Mouse (Mus musculus) forebrain, embryonic 16.5 days (tissue): Measurements from ENCODE around the gene Lmod3. TPM values are rescaled to one million over a fixed set of nuclear protein-coding genes. Genes with fewer than 3 reads are reported as not detected.
"Not testable (repeated sequence)": the region's sequence is repeated elsewhere in the genome, so short reads cannot be mapped to it uniquely, and the experiment has no call there.

Experiments
- ATAC-seq: fragments of 200-750 bp; cut with Nextera tagmentation; 2 replicates; pipeline ENCODE4 v1.8.0; 2017; ENCODE audit warnings: mild to moderate bottlenecking, moderate library complexity
- H3K27ac ChIP-seq: fragments of 300-500 bp; sonication (generic); 2 replicates; pipeline ENCODE4 v1.5.1; 2014; ENCODE audit warnings: low read length, control low read depth
- H3K27me3 ChIP-seq: fragments of 300-500 bp; sonication (generic); replicated peaks from 2 replicates; pipeline ENCODE4 v1.6.1; 2014; ENCODE audit warnings: low read length; ENCODE audit not compliant: control insufficient read depth, insufficient read depth
- H3K36me3 ChIP-seq: fragments of 300-500 bp; sonication (generic); 2 replicates; pipeline ENCODE4 v1.6.1; 2014; ENCODE audit not compliant: control insufficient read depth, insufficient read depth
- H3K4me1 ChIP-seq: fragments of 300-500 bp; sonication (generic); replicated peaks from 2 replicates; pipeline ENCODE4 v1.6.1; 2014; ENCODE audit warnings: low read length; ENCODE audit not compliant: control insufficient read depth, insufficient read depth
- H3K4me2 ChIP-seq: fragments of 300-500 bp; sonication (generic); 2 replicates; pipeline ENCODE4 v1.6.1; 2014; ENCODE audit warnings: mild to moderate bottlenecking, low read length, control low read depth
- H3K4me3 ChIP-seq: fragments of 300-500 bp; sonication (generic); replicated peaks from 2 replicates; pipeline ENCODE4 v1.5.1; 2014; ENCODE audit warnings: mild to moderate bottlenecking, low read length, control low read depth
- H3K9ac ChIP-seq: fragments of 300-500 bp; sonication (generic); replicated peaks from 2 replicates; pipeline ENCODE4 v1.6.1; 2014; ENCODE audit warnings: low read depth, low read length, control low read depth
- H3K9me3 ChIP-seq: fragments of 300-500 bp; sonication (generic); 2 replicates; pipeline ENCODE4 v1.6.1; 2016; ENCODE audit warnings: low read length; ENCODE audit not compliant: control insufficient read depth
- WGBS: fragments of 180-500 bp; shearing (Covaris S2); extraction: QIAGEN DNeasy Blood & Tissue Kit; methylation state at CpG from one replicate; pipeline ENCODE4 v1.1.7; 2014; 5-methylcytosine and 5-hydroxymethylcytosine counted together
- polyA plus RNA-seq: library from polyadenylated mRNA; unstranded; fragments of >200 nt; fragmentation: Nextera tagmentation; extraction: Ambion mirVana; gene quantifications from 2 replicates; pipeline ENCODE4 v1.2.1, GENCODE M21; 2015

Gene Lmod3
- polyA plus RNA-seq, 1 experiment from 2014 or later: not detected

DNA sequence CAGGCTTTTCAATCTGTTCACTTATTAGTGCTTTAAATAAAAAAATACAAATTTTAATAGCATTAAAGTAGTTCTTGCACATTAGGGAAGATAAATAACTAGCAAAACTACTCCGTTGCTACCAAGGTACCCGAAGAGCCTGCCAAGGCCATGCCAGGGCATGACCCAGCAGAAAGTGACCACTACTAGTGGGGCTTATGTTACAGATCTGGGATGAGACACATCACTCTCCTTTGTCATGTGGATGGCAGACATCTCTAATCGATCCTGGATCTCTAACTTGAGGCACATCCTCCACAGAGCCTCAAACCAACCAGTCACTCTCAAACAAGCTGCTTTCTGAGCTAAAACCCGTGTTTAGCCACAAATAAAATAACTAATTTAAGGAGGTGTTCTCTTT, 14.1 kb upstream of the Lmod3 start:
- no peak overlapping the region for H3K27ac ChIP-seq
- H3K4me3 ChIP-seq: no peak overlapping the region
- H3K9ac ChIP-seq: no peak overlapping the region
- H3K27me3 ChIP-seq: no peaks in the 10 kb centered on the region
- H3K9me3 ChIP-seq: no peaks in the 10 kb centered on the region
- no peaks in the 10 kb centered on the region for H3K36me3 ChIP-seq
- no peak overlapping the region for H3K4me2 ChIP-seq
- peaks cover 6% of the 10 kb centered on the region; the same call in 1 of the 2 replicates for H3K4me1 ChIP-seq
- ATAC-seq: no peak
- WGBS: 86% methylated on average over 4 of the region's 4 CpGs

DNA sequence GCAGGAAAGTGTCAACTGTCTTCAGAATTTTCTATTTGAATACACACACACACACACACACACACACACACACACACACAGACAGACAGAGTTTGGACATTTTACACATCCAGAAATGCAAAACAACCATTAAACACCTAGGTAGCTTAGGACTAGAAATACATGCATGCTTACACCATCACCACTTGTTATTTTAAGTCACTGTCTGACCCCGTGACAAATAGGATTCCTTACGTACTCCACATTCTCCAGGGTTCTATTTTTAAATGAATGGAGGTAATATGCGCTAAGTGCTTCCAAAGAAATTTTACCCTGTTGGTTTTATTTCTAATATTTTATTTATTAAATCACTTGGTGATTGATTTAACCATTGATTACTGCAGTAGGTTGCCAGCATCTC, 13.1 kb upstream of the Lmod3 start:
- ATAC-seq: no peak
- Histone ChIP-seq H3K27me3 (no peaks in the 10 kb centered on the region), H3K4me1 (peaks cover 6% of the 10 kb centered on the region; the same call in 1 of the 2 replicates), H3K9me3 (no peaks in the 10 kb centered on the region), H3K4me2 (no peak overlapping the region), H3K4me3 (no peak overlapping the region), H3K36me3 (no peaks in the 10 kb centered on the region), H3K27ac (no peak overlapping the region), H3K9ac (no peak overlapping the region)
- WGBS: 86% methylated on average over 3 of the region's 3 CpGs

DNA sequence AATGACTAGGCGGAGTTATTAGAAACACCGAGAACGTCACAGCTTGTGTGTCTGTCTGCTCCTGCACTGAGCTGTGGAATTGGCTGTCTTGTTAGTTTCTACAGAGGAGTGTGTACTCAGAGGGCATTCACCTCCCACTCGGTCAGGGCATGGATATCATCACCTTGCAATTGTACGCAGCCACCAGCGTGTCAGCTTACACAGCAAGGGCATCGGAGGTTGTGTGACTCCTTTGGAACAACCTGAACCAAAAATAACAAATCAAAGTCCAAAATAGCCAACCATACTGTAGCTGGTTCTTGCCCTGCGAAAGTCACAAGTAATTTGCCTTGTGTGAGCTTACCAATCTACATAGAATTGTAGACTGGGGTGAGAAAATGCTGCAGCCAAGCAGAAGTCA, 12.7 kb upstream of the Lmod3 start:
- no peak overlapping the region for H3K4me2 ChIP-seq
- no peaks in the 10 kb centered on the region for H3K9me3 ChIP-seq
- no peak overlapping the region for H3K4me3 ChIP-seq
- H3K4me1 ChIP-seq: peaks cover 6% of the 10 kb centered on the region; the same call in 1 of the 2 replicates
- no peak overlapping the region for H3K9ac ChIP-seq
- no peak overlapping the region for H3K27ac ChIP-seq
- H3K27me3 ChIP-seq: no peaks in the 10 kb centered on the region
- 79% methylated on average over 8 of the region's 8 CpGs for WGBS
- no peak for ATAC-seq
- no peaks in the 10 kb centered on the region for H3K36me3 ChIP-seq

DNA sequence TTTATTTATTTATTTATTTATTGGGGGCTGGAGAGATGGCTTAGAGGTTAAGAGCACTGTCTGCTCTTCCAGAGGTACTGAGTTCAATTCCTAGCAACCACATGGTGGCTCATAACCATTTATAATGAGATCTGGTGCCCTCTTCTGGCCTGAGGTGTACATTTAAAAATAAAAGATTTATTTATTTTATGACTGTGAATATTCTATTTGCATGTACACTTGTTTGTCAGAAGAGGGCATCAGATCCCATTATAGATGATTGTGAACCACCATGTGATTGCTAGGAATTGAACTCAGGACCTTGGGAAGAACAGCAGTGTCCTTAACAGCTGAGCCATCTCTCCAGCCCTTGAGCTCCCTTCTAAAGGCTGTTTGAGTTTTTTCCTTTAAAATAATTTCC, 11.2 kb upstream of the Lmod3 start:
- H3K27me3 ChIP-seq, H3K9ac ChIP-seq, H3K4me2 ChIP-seq, ATAC-seq, H3K36me3 ChIP-seq, H3K4me1 ChIP-seq, H3K27ac ChIP-seq, H3K9me3 ChIP-seq, H3K4me3 ChIP-seq: not testable (repeated sequence)

DNA sequence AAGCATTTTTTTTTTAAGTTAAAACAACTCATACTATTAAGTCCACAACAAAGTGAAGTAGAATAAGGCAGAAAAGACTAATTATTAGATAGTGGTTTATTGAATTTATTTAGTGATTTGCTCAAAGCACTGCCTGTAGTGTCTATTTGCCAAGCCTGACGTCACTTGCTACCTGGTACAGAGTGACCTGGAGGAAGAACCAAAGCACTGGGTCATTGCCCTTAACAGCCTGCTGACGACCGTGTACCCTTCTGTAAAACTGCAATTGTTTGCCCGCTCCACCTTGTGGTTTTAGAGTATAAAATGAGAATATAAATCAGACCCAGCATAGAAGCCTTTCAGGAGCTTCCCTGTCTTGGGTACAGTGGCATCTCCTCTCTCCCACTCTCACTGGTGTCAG, 9.7 kb upstream of the Lmod3 start:
- no peak overlapping the region for H3K4me2 ChIP-seq
- no peaks in the 10 kb centered on the region for H3K36me3 ChIP-seq
- WGBS: 75% methylated on average over 4 of the region's 4 CpGs
- no peaks in the 10 kb centered on the region for H3K4me1 ChIP-seq
- no peak overlapping the region for H3K4me3 ChIP-seq
- no peaks in the 10 kb centered on the region for H3K9me3 ChIP-seq
- H3K27ac ChIP-seq: no peak overlapping the region
- H3K27me3 ChIP-seq: no peaks in the 10 kb centered on the region
- H3K9ac ChIP-seq: no peak overlapping the region
- ATAC-seq: no peak

DNA sequence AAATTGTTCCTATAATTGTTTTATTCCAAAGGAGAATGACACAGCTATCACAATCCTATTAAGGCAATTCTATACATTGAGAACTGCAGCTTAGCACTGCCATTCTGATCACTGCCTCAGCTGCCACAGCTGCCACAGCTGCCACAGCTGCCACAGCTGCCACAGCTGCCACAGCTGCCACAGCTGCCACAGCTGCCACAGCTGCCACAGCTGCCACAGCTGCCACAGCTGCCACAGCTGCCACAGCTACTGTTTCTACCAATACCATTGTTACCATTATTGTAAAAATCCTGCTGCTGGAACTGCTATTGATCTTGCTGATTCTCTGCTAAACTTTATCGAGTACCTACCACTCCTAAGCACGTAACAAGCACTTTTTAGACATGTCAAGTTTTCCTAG, 7.4 kb upstream of the Lmod3 start:
- not testable (repeated sequence) for H3K4me2 ChIP-seq, H3K4me3 ChIP-seq, H3K27ac ChIP-seq, H3K9ac ChIP-seq, H3K27me3 ChIP-seq, H3K36me3 ChIP-seq, ATAC-seq, H3K4me1 ChIP-seq, H3K9me3 ChIP-seq
- WGBS: 88% methylated on average over 2 of the region's 2 CpGs

DNA sequence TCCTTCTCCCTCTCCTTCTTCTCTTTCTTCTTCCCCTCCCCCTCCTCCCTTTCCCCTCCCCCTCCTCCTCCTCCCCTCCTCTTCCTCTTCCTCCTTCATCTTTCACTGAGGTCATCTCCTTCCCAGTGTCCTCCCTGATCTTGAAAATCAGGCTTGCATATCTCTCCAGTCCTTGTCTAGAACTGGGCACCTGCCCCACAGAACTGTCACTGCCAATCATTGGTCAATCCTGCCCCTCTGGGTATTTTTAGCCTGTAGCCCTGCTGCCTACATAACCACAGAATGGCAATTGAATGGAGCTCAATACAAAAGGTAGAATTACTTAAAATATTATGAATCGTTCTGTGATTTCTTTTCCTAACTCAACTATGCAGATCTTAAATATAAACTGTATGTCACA, 5.9 kb upstream of the Lmod3 start:
- 88% methylated on average over 1 of the region's 1 CpGs for WGBS
- no peak overlapping the region for H3K27ac ChIP-seq
- no peak overlapping the region for H3K9ac ChIP-seq
- no peaks in the 10 kb centered on the region for H3K4me1 ChIP-seq
- no peaks in the 10 kb centered on the region for H3K36me3 ChIP-seq
- no peak for ATAC-seq
- no peak overlapping the region for H3K4me3 ChIP-seq
- H3K4me2 ChIP-seq: no peak overlapping the region
- no peaks in the 10 kb centered on the region for H3K9me3 ChIP-seq
- H3K27me3 ChIP-seq: no peaks in the 10 kb centered on the region

DNA sequence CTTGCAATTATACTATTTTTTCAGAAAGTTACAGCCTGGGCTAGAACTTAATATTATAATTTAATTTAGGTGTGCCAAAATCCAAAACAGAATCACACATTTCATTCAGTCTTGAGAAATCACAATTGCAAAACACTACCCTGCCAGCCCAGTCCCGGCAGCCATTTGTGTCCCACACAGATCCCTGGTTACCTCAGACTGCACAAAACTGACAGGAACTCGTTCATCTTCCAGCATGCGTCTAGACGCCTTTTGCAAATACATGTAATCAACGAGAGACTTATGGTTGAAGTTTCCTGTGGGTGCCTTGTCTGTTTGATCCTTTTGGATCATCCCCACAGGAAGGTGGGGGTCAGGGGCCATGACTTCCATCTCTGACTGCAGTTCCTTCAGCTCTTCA, 473 bp downstream of the Lmod3 start:
- H3K27me3 ChIP-seq: no peaks in the 10 kb centered on the region
- no peaks in the 10 kb centered on the region for H3K4me1 ChIP-seq
- no peaks in the 10 kb centered on the region for H3K9me3 ChIP-seq
- no peak overlapping the region for H3K27ac ChIP-seq
- WGBS: 79% methylated on average over 5 of the region's 5 CpGs
- no peak overlapping the region for H3K9ac ChIP-seq
- no peak for ATAC-seq
- no peak overlapping the region for H3K4me2 ChIP-seq
- H3K36me3 ChIP-seq: no peaks in the 10 kb centered on the region
- H3K4me3 ChIP-seq: no peak overlapping the region

DNA sequence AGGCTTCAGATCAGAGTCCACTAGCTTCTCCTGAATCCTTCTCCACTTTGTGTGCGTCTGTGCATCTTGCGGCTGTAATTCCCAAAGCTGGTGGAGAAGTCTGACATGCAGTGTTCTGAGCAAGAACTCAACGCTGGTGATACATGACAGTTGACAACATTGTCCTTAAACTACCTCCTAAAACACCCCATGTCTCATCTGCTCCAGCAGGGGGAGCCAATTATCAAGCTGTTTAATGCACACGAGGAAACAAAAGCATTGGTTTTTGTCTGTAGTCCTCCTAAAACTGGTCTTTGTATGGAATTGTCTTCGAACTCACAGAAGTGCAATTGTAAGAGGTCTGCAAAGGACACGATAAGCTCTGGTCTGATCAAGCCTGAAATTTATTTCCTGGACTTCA, 1.6 kb downstream of the Lmod3 start:
- Histone ChIP-seq H3K27me3 (no peaks in the 10 kb centered on the region), H3K4me2 (no peak overlapping the region), H3K27ac (no peak overlapping the region), H3K36me3 (no peaks in the 10 kb centered on the region), H3K4me3 (no peak overlapping the region), H3K9ac (no peak overlapping the region), H3K4me1 (no peaks in the 10 kb centered on the region), H3K9me3 (no peaks in the 10 kb centered on the region)
- 40% methylated on average over 6 of the region's 6 CpGs for WGBS
- no peak for ATAC-seq

DNA sequence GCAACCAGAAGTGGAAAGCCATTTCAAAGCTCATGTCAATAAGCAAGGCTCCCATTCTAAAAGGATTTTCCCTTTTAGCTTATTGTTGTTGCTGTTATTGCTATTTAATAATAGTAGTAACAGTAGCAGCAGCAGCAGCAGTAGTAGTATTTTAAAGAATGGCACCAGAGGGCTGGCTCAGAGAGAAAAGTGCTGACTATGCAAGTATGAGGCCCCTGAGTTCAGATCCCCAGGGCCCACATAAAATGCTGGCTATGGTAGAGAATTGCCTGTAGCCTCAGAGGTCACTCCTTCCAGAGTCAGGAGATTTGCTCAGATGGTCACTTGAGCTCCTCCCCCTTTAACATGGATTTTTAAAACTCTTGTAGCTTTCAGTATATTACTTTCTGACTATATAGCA, 7.4 kb downstream of the Lmod3 start:
- no peaks in the 10 kb centered on the region for H3K4me1 ChIP-seq
- H3K27me3 ChIP-seq: no peaks in the 10 kb centered on the region
- no peak for ATAC-seq
- H3K9ac ChIP-seq: no peak overlapping the region
- no peak overlapping the region for H3K4me2 ChIP-seq
- no peak overlapping the region for H3K4me3 ChIP-seq
- H3K36me3 ChIP-seq: no peaks in the 10 kb centered on the region
- no peak overlapping the region for H3K27ac ChIP-seq
- H3K9me3 ChIP-seq: no peaks in the 10 kb centered on the region
